Mouse (Mus musculus) left cerebral cortex, adult 8-10 months (tissue): ENCODE results near the gene Slc5a10. TPM values are rescaled to one million over a fixed set of nuclear protein-coding genes. Genes with fewer than 3 reads are reported as not detected.
"Not testable (repeated sequence)": the region's sequence is repeated elsewhere in the genome, so short reads cannot be mapped to it uniquely, and the experiment has no call there.

Experiments used
- DNase-seq, 2 experiments: peaks; one replicate each; pipeline ENCODE4 v3.0.0; 2022; ENCODE audit warnings: low spot score in 2 of 2
- total RNA-seq, 4 experiments: library from RNA; stranded (reverse); gene quantifications; 2 replicates each; pipeline ENCODE4 v1.2.4; 2022

Slc5a10 gene
- total RNA-seq, 4 experiments from 2014 or later, result 0.20 to 0.33 (median 0.32) TPM; not detected in 1

DNA sequence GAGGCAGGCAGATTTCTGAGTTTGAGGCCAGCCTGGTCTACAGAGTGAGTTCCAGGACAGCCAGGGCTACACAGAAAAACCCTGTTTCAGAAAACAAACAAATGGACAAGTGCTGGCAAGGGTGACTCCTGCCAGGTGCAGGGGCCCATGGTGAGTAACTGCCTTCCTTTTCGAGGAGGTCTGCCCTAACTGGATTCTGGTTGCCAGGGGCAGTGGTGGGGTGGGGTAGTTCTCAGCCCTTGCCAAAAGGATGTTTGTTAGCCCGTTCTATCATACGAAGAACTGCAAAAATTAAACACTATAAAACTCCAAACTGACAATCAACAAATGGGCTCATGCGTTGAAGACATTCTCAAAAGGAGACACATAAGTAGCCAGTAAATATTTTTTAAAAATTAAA, 71.0 kb downstream of the Slc5a10 start:
- DNase-seq, result no peak

DNA sequence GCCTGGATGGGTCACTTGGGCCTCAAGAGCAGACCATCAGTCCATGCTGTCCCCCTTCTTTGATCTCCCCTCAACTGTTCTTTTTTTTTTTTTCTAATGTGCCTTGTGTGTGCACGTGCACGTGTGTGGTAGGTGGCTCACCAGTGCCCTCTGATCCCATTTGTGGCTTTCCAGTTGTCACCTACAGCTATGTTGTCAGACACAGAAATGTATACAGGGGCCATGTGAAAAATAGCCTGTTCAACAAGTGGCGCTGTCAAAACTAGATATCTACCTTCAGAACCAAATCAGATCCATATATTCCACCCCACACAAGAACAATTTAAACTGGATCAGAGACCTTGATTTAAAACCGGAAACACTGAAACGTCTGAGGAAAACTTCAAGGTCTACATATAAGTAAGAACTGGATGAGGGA, 71.5 kb downstream of the Slc5a10 start:
- no peak for DNase-seq

DNA sequence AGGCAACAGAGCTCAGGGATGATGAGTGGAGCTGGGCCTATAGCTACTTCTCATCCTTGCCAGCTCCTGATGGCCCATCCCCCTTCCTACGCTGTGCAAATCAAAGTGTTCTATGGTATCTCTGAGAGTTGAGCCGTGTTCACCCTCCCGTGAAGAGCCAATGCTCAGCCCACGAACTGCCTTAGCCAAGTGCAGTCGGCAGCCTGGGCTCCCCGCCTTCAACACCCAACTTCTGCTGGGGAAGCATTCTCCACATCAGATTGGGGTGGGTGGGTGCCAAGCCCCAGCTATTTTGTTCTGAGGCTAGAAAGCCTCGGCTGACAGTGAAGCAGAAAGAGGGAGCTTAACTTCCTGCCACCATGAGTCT, 71.9 kb downstream of the Slc5a10 start:
- DNase-seq, result peak; percentile 21 to 80

GRCm38 (mm10) chr11:61647956-61648748, 72.5 kb downstream of the Slc5a10 start:
- DNase-seq, result no peak

- DNase-seq, result no peak
Observed at GRCm38 (mm10) chr11:61647110-61647910, 73.3 kb downstream of the Slc5a10 start.

DNA sequence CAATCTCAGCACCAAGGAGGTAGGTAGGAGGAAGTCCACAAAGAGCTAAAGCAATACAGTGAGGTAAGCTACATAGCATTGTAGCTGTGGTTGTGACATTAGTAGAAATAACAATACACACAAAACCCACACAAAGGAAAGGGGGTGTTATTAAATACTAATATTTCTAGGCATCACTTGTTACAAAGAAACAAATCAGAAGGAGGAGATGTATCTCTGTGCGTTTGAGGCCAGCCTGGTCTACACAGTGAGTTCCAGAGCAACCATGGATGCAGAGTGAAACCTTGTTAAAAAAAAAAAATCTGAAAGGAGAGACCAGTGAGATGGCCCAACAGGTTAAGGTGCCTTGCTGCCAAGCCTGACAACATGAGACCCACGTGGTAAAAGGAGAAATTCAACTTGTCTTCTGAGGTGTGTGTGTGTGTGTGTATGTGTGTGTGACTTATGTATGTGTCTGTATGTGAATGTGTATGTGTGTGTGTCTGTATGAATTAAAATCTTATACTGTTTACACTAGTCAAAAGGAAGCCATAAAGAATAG, 74.1 kb downstream of the Slc5a10 start:
- DNase-seq, result no peak

GRCm38 (mm10) chr11:61645357-61645857, 75.2 kb downstream of the Slc5a10 start:
- DNase-seq, result no peak

DNA sequence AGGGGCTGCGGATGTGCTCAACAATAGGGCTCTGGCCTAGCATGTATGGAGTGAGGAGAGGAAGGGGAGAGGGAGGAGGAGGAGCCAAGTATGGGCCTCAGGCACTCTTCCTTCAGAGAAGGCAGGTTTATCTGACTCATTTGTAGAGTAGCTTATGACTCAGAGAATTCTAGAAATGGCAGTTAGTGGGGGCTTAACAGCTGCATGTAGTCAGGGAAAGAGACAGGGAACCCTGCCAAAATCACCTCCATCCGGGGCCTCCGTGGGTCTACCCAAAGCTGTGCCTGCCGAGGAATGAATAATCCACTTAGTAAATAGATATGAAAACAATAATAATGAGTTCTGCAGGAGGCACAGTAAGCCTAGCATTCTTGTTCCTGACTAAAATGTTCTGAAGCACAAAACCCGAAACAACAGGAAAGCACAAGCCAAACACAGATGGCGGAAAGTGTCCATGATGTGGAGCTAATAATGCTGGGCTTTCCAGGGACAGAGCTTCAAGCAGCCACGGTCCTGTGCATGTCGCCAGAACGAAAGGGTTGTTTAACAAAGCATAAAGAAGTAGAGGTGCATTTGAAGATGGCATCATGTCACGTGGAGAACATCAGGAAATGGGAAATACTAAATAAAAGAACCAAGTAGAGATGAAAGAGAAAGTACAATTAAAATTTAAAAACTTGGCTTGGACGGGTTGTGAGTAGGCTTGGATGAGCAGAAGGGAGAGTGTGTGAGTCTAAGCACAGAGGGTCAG, 75.9 kb downstream of the Slc5a10 start:
- peak; percentile 25 to 69 for DNase-seq

- DNase-seq, result no peak
Observed at GRCm38 (mm10) chr11:61643184-61643961, 77.3 kb downstream of the Slc5a10 start.

GRCm38 (mm10) chr11:61642106-61642505, 78.5 kb downstream of the Slc5a10 start:
- no peak for DNase-seq

DNA sequence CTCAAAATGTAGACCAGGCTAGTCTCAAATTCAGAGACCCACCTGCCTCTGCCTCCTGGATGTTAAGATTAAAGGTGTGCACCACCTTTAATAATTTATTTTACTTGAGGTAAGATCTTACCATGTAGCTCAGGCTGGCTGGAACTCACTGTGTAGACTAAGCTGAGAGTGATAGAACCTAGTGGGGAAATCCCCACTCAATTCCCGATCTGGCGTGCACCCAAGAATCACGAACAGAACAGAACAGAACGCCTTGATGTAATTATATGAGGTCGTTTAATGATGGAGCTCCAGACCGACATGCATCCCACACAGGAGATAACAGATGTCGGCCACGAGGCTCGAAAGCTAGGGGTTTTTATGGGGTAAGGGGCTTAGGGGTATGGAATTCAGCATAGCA, 80.0 kb downstream of the Slc5a10 start:
- not testable (repeated sequence) for DNase-seq

GRCm38 (mm10) chr11:61639601-61640177, 80.9 kb downstream of the Slc5a10 start:
- no peak for DNase-seq

- no peak for DNase-seq
Observed at GRCm38 (mm10) chr11:61638764-61639536, 81.7 kb downstream of the Slc5a10 start.

DNA sequence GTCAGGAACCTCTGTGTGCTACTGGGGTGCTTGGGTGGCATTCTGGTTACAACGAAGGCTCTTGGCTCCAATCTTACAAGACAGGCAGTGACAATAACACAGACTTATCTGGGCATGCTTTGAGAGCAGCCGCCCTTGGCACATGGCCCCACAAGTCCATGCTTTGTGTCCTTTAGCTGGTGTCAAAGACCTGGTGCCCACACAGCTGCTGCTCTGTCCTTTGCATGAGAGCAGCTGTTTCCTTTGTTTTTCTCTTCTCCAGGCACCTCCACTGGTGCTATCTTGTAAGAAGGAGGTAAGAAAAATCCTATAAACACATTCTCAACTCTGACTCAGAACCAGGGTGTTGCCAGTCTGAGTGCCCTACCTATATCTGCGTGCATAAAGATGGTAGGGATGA, 82.8 kb downstream of the Slc5a10 start:
- no peak for DNase-seq

DNA sequence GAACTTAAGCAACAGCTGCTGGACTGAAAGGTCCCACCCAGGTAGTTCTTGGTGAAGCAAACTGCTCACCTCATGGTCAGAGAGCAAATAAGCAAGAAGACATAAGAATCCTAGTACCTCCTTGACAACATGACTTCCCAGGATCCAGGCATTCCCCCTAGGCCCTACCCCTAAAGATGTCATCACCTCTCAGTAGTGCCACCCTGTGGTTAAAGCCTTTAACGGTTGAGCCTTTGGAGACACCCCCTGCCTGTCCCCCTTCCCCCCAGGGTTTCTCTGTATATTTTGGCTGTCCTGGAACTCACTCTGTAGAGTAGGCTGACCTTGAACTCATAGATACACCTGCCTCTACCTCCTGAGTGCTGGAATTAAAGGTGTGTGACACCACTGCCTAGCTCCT, 83.2 kb downstream of the Slc5a10 start:
- DNase-seq, result no peak

DNA sequence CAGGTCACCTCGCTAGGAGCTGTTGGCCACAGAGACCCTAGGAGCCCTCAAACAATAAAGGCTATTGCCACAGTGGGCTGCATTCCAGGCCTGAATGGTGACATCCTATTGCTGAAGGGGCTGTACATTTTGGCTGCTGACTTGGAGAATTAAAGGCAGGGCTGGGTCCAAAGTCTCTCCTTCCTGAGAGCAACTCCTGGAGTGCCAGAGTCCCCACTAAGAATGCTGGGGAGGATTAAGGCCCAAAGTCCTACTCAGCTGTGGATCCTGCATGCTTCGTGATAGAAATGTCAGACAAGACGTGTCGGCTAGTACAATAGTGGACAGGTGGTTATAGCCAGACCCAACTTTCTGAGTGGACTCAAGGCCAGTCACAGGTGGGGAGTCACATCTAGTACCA, 84.3 kb downstream of the Slc5a10 start:
- DNase-seq, result not testable (repeated sequence)

- no peak for DNase-seq
Observed at GRCm38 (mm10) chr11:61629621-61630020, 91.0 kb downstream of the Slc5a10 start.

GRCm38 (mm10) chr11:61626509-61626908, 94.1 kb downstream of the Slc5a10 start:
- DNase-seq, result no peak

GRCm38 (mm10) chr11:61625136-61625535, 95.5 kb downstream of the Slc5a10 start:
- peak in 1 of 2 experiments; percentile 75 for DNase-seq
